Mouse (Mus musculus) frontal cortex, postnatal 14 days (tissue): Measurements from ENCODE around the gene Slc51a.

ENCODE experiments used
- DNase-seq, 2 experiments: peaks; one replicate each; pipeline ENCODE4 v3.0.0; 2022; ENCODE audit warnings: low spot score in 2 of 2

The Slc51a gene

GRCm38 (mm10) chr16:32487234-32488111, at the start of gene Slc51a:
Gene Slc51a, minus strand, starts transcription at chr16:32487879.
- no peak for DNase-seq

- no peak for DNase-seq
These were observed 47.6 kb upstream of the Slc51a start for GRCm38 (mm10) chr16:32535157-32535751.

- no peak for DNase-seq
These were observed 45.5 kb upstream of the Slc51a start for GRCm38 (mm10) chr16:32532878-32533826.

GRCm38 (mm10) chr16:32526906-32527305, 39.2 kb upstream of the Slc51a start:
- DNase-seq, result no peak

- no peak for DNase-seq
These were observed 36.6 kb upstream of the Slc51a start for GRCm38 (mm10) chr16:32524244-32524615.

- no peak for DNase-seq
These were observed 36.0 kb upstream of the Slc51a start for GRCm38 (mm10) chr16:32523462-32524243.

- no peak for DNase-seq
These were observed 35.0 kb upstream of the Slc51a start for GRCm38 (mm10) chr16:32522578-32523194.

- no peak for DNase-seq
These were observed 32.7 kb upstream of the Slc51a start for GRCm38 (mm10) chr16:32520372-32520748.

GRCm38 (mm10) chr16:32519656-32520371, 32.1 kb upstream of the Slc51a start:
- no peak for DNase-seq

GRCm38 (mm10) chr16:32517785-32518481, 30.3 kb upstream of the Slc51a start:
- no peak for DNase-seq

GRCm38 (mm10) chr16:32516006-32516962, 28.6 kb upstream of the Slc51a start:
- DNase-seq, result peak; percentile 67 to 78

GRCm38 (mm10) chr16:32513948-32514347, 26.3 kb upstream of the Slc51a start:
- DNase-seq, result no peak

GRCm38 (mm10) chr16:32513401-32513800, 25.7 kb upstream of the Slc51a start:
- DNase-seq, result no peak

GRCm38 (mm10) chr16:32512921-32513320, 25.2 kb upstream of the Slc51a start:
- DNase-seq, result no peak

GRCm38 (mm10) chr16:32511827-32512490, 24.3 kb upstream of the Slc51a start:
- DNase-seq, result no peak

- no peak for DNase-seq
These were observed 23.7 kb upstream of the Slc51a start for GRCm38 (mm10) chr16:32511338-32511734.

- DNase-seq, result no peak
These were observed 23.0 kb upstream of the Slc51a start for GRCm38 (mm10) chr16:32510399-32511337.
